9 mouse cellular contexts compared by ENCODE assay signal in genomic region chr2:116812869-116813558, GRCm38 (mm10).
DNase-seq lines count a peak whose midpoint lies in the region; ATAC-seq and TF ChIP-seq lines count a peak whose summit lies in the region.
"Had no signal": no experiment of that assay in that cellular context is flagged by ENCODE, and none has a peak within 500 bp of the region (broad histone marks: within the 10 kb centered on the region; RNA-seq: fewer than 3 reads in every experiment).

No protein-coding gene starts in this region.

- H3K4me3 ChIP-seq in limb, embryonic 10.5 days = no peak overlapping the region
- H3K4me3 ChIP-seq in stomach, postnatal 0 days (ENCODE audit: low read depth, low read length) = no peak overlapping the region

- TF ChIP-seq CTCF in stomach, postnatal 0 days (IDR thresholded peaks at IDR 0.05; ENCODE audit: low read depth) = no peak

- H3K9ac ChIP-seq in stomach, postnatal 0 days (ENCODE audit: low read length) = no peak overlapping the region

- no peak for TF ChIP-seq EP300 in stomach, postnatal 0 days (optimal IDR thresholded peaks at IDR 0.05)

- ATAC-seq in stomach, postnatal 0 days (ENCODE audit: low FRiP score, low TSS enrichment) = no peak
- ATAC-seq in granulocyte monocyte progenitor cell, adult 5-6 weeks (replicated peaks; ENCODE audit: poor library complexity, severe bottlenecking) = no peak

- H3K4me2 ChIP-seq in stomach, postnatal 0 days (replicated peaks; ENCODE audit: low read depth) = peak overlapping the region; percentile 35

- peak; percentile 6 to 18 for DNase-seq in cerebellum, postnatal 25 days
- no peak for DNase-seq in cerebellum, adult 18-20 months
- peak; percentile 11 for DNase-seq in ovary, postnatal 36 days (ENCODE audit: low spot score)
- DNase-seq in ovary, adult 18-20 months (ENCODE audit: low spot score) = no peak
- DNase-seq in limb, embryonic 10.5 days (ENCODE audit: low spot score) = peak; percentile 57
- DNase-seq in stomach, postnatal 0 days (ENCODE audit: low spot score) = peak; percentile 26
- no peak for DNase-seq in frontal cortex, postnatal 36 days (ENCODE audit: low spot score in 2 of 2)
- DNase-seq: right cerebral cortex, postnatal 4 days had no signal

- no peaks in the 10 kb centered on the region for H3K36me3 ChIP-seq in limb, embryonic 10.5 days
- no peaks in the 10 kb centered on the region for H3K36me3 ChIP-seq in stomach, postnatal 0 days (ENCODE audit: control insufficient read depth, insufficient read depth, low read length)

- no peaks in the 10 kb centered on the region for H3K27me3 ChIP-seq in limb, embryonic 10.5 days (ENCODE audit: low read depth, poor library complexity, severe bottlenecking)
- H3K27me3 ChIP-seq in stomach, postnatal 0 days (ENCODE audit: control insufficient read depth, insufficient read depth, low read length) = no peaks in the 10 kb centered on the region

- H3K27ac ChIP-seq in limb, embryonic 10.5 days = no peak overlapping the region
- H3K27ac ChIP-seq in stomach, postnatal 0 days (replicated peaks) = no peak overlapping the region

- peaks cover 22% of the 10 kb centered on the region for H3K4me1 ChIP-seq in limb, embryonic 10.5 days
- H3K4me1 ChIP-seq in stomach, postnatal 0 days (replicated peaks; ENCODE audit: control insufficient read depth, insufficient read depth) = no peaks in the 10 kb centered on the region

- 51% methylated on average over 13 of the region's 13 CpGs for WGBS in limb, embryonic 10.5 days
- WGBS in stomach, postnatal 0 days = 19% methylated on average over 13 of the region's 13 CpGs

- H3K9me3 ChIP-seq in limb, embryonic 10.5 days (replicated peaks) = no peaks in the 10 kb centered on the region
- no peaks in the 10 kb centered on the region for H3K9me3 ChIP-seq in stomach, postnatal 0 days (ENCODE audit: control insufficient read depth, low read length)

Comparison
In these comparisons a context has a peak if more than half of its experiments do, and no peak if none do; other contexts are left out.
1. DNase-seq: peak in cerebellum, postnatal 25 days (2 of 2), ovary, postnatal 36 days (single experiment), limb, embryonic 10.5 days (single experiment) and stomach, postnatal 0 days (single experiment); none in cerebellum, adult 18-20 months (0 of 2), ovary, adult 18-20 months (single experiment) and frontal cortex, postnatal 36 days (0 of 2).